Mouse (Mus musculus) testis, adult 2 months (tissue): ENCODE measurements around the gene Rab9. TPM values are rescaled to one million over a fixed set of nuclear protein-coding genes. Genes with fewer than 3 reads are reported as not detected.

Source experiments
- H3K27ac ChIP-seq: fragments of 200-500 bp; 2 replicates; pipeline ENCODE4 v1.5.1; 2012; ENCODE audit warnings: low read depth, low read length; ENCODE audit not compliant: control insufficient read depth, insufficient read depth
- H3K27me3 ChIP-seq: fragments of 200-500 bp; 2 replicates; pipeline ENCODE4 v1.6.1; 2012; ENCODE audit warnings: mild to moderate bottlenecking, low read length, moderate library complexity; ENCODE audit not compliant: control insufficient read depth, insufficient read depth
- H3K36me3 ChIP-seq: fragments of 200-500 bp; 2 replicates; pipeline ENCODE4 v1.6.1; 2012; ENCODE audit warnings: mild to moderate bottlenecking, low read length; ENCODE audit not compliant: control insufficient read depth, insufficient read depth
- H3K4me1 ChIP-seq: fragments of 200-500 bp; 2 replicates; pipeline ENCODE4 v1.6.1; 2012; ENCODE audit warnings: low read length; ENCODE audit not compliant: control insufficient read depth, insufficient read depth
- H3K4me3 ChIP-seq: fragments of 200-500 bp; 2 replicates; pipeline ENCODE4 v1.5.1; 2012; ENCODE audit warnings: low read depth, mild to moderate bottlenecking, low read length, moderate library complexity, mixed read lengths; ENCODE audit not compliant: control insufficient read depth
- CTCF ChIP-seq: fragments of 200-500 bp; IDR thresholded peaks from 2 replicates; pipeline ENCODE4 v1.5.1; 2012; ENCODE audit warnings: low read depth, mild to moderate bottlenecking, inconsistent platforms, low read length, moderate library complexity; ENCODE audit not compliant: control insufficient read depth, insufficient read depth, insufficient replicate concordance
- POLR2A ChIP-seq: fragments of 200-500 bp; IDR thresholded peaks from 2 replicates; pipeline ENCODE4 v1.6.1; 2012; ENCODE audit warnings: low read depth, mild to moderate bottlenecking, inconsistent platforms, low read length, moderate library complexity; ENCODE audit not compliant: control insufficient read depth
- polyA plus RNA-seq: library from polyadenylated mRNA; depleted of rRNA; stranded (reverse); fragments of >200 nt; gene quantifications from 2 replicates; pipeline ENCODE4 v1.2.3, GENCODE M21; 2012

Rab9 gene
- polyA plus RNA-seq, 1 experiment, result 3.8 TPM

DNA sequence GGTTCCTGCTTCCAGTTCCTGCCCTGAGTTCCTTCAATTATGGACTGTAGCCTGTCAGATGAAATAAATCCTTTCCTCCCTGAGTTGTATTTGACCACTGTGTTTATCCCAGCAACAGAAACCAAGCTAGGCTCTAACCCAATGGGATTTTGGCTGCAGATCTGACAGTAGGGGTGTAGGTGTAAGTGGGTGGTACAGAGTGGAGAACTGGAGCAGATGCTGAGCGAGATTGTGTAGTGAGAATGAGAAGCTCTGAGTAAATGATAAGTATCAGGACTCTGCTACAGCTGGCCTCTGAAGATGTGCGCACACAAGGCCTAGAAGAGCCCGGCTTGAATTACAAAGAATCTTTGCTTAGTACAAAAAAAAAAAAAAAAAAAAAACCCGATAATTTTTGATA is 32.4 kb upstream of the Rab9 start:
- H3K27me3 ChIP-seq, result no peaks in the 10 kb centered on the region
- H3K27ac ChIP-seq, result no peak overlapping the region
- no peak overlapping the region for H3K4me3 ChIP-seq
- no peaks in the 10 kb centered on the region for H3K4me1 ChIP-seq
- H3K36me3 ChIP-seq, result no peaks in the 10 kb centered on the region
- TF ChIP-seq POLR2A (no peak), CTCF (no peak)

DNA sequence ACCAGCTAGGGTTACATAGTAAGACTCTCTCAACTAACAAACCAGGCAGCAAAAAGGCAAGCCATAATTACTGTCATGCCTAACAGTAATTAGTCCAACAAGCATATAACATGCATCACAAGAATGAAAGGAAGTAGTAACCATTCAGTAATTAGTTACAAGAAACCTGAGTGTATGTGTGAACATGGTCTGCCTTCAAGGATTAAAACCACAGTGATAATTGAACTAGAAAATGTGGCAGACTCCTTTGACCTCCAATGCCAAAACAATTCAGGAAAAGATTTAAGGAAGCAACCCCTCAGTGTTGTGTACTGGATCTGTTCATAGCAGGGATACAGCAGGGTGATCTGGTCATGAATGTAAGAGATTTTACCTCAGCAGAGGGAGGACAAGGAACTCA is 31.4 kb upstream of the Rab9 start:
- Histone ChIP-seq H3K27me3 (no peaks in the 10 kb centered on the region), H3K27ac (no peak overlapping the region), H3K36me3 (no peaks in the 10 kb centered on the region), H3K4me1 (no peaks in the 10 kb centered on the region), H3K4me3 (no peak overlapping the region)
- no peak for TF ChIP-seq POLR2A
- TF ChIP-seq CTCF, result no peak

DNA sequence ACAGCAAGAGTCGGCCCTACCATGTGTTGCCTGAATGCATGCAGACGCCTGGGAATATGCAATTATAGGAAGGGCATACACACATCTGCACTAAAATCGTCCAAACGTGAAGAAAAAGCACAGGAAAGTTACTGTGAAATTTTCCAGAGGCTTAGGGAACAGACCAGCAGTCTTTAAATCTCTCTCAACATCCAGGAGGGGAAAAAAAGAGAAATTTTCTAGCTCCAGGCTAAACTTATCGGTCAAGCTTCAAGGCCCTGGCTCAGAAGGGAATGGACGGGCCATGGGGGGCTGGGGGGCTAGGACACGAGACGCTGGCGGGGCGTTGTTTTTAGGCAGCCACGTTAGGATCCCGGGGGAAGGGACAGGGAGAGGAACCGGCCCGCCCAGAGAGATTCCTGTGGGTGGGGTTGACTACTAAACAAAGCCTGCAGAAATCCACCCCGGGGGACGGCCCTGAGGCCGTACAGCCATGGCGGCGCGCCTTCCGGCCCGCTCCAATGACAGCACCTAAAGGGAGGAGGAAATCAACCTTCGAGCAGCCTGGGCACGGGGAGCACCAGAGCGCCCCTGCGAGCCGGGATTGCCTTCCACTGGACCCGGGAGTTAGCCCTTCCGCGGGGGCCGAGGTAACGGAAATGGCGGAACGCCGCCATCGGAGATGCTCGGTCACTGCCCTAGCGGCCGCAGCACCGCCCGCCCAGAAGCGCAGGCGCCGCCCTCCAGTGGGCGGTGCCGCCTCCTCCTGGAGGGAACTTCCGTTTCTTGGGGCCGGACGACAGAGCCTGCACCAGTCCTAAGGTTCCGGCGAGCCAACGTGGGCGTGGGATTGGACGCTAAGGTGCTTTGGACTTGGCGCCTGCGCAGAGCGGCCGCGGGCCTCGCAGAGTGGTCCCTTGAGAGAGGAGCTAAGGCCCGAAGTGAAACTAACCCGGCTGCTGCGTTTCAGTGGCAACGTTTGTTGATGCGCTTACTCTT is 30.4 kb upstream of the Rab9 start:
- Histone ChIP-seq H3K36me3 (no peaks in the 10 kb centered on the region), H3K4me1 (no peaks in the 10 kb centered on the region), H3K27ac (peak overlapping the region; percentile 96), H3K27me3 (no peaks in the 10 kb centered on the region), H3K4me3 (peak overlapping the region; percentile 92)
- TF ChIP-seq CTCF (no peak), POLR2A (peak; percentile 86)

DNA sequence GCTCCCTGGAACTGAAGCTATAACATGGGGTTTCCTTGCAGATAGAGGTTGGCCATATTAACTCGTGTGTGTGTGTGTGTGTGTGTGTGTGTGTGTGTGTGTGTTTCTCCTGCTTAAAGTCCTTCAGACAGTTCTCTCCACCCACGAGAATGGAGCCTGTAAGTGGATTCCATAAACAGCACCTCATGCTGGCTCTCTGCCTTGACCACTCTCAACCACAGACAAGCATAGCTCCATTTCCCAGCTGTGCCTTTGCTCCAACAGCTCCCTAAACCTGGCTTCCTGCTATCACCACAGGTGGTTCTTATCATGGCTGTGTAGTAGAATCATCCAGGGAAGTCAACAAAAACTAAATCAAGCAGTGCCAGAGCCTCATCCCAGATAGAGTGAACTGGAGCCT is 24.8 kb upstream of the Rab9 start:
- TF ChIP-seq POLR2A (no peak), CTCF (no peak)
- no peaks in the 10 kb centered on the region for H3K27me3 ChIP-seq

DNA sequence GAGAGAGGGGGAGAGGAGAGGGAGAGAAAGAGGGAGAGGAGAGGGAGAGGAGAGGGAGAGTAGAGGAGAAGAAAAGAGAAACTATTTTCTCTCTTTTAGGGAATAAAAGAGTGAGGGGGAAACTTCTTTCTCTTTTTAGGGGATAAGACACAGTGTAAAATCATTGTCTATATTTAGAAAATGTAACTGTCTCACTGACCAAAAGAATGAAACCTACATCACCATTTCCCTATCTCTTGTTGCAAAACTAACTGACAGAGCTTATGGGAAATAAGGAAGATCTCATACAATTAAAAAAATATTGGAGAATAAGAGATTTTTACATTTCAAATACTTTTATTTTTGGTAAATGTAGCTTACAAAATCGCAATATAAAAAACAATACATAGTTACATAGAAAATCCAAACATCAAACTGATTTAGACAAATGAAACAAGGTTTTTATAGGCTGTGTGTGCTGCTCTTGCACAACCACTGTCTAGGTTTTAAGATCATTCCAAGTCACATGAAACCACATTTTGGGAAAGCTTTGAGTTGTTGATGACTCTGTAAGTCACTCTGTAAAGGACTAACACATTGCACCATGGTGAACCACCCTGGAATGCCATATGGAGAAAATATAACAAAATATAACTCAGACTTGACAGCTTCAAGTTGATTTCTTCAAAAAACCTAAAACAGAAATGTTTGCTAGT is 20.0 kb upstream of the Rab9 start:
- TF ChIP-seq CTCF, result no peak
- TF ChIP-seq POLR2A, result no peak
- Histone ChIP-seq H3K27ac (no peak overlapping the region), H3K27me3 (no peaks in the 10 kb centered on the region), H3K36me3 (no peaks in the 10 kb centered on the region), H3K4me1 (no peaks in the 10 kb centered on the region), H3K4me3 (no peak overlapping the region)

More for the DNA sequence above, 24.8 kb upstream of the Rab9 start:
- H3K4me1 ChIP-seq, result no peaks in the 10 kb centered on the region
- no peak overlapping the region for H3K4me3 ChIP-seq
- no peaks in the 10 kb centered on the region for H3K36me3 ChIP-seq
- H3K27ac ChIP-seq, result no peak overlapping the region

DNA sequence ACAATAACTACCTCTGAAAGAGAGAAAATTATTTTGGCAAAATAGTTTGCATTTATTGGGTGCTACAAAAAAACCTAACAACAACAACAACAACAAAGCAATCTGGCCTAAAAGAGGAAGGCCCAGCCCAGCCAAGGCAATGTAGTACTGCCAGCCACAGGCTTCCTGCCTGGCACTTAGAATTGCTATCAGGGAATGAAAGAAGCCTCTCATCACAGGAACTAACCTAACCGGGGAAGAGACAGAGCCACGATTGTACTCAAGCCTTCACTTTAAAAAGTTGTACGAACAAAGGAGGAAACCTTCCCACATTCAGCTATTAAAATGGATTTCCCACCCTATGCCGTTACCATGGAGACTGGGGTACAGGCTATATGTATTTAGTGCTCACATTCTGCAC is 18.1 kb upstream of the Rab9 start:
- no peak overlapping the region for H3K27ac ChIP-seq
- H3K4me3 ChIP-seq, result no peak overlapping the region
- no peaks in the 10 kb centered on the region for H3K36me3 ChIP-seq
- H3K27me3 ChIP-seq, result no peaks in the 10 kb centered on the region
- TF ChIP-seq POLR2A, result no peak
- no peak for TF ChIP-seq CTCF
- H3K4me1 ChIP-seq, result no peaks in the 10 kb centered on the region

DNA sequence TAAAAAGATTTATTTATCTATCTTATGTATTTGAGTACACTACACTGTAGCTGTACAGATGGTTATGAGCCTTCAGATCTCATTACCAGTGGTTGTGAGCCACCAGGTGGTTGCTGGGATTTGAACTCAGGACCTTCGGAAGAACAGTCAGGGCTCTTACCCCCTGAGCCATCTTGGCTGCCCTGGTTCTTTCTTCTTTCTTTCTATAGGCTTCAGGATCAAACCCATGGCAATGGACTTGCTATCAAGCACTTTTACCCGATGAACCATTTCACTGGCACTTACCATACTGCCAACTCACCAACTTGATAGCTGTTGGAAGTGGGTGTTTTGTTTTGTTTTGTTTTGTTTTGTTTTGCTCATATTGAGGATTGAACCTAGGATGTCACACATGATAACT is 15.4 kb upstream of the Rab9 start:
- H3K4me1 ChIP-seq, result no peaks in the 10 kb centered on the region
- no peak for TF ChIP-seq POLR2A
- no peak for TF ChIP-seq CTCF
- H3K36me3 ChIP-seq, result no peaks in the 10 kb centered on the region
- H3K27ac ChIP-seq, result no peak overlapping the region
- H3K27me3 ChIP-seq, result no peaks in the 10 kb centered on the region
- H3K4me3 ChIP-seq, result no peak overlapping the region
